ENCODE assay signal across 24 mouse cellular contexts in genomic region chr2:52358156-52358555, GRCm38 (mm10).
"Had no signal": no experiment of that assay in that cellular context is flagged by ENCODE, and none has a peak within 500 bp of the region (broad histone marks: within the 10 kb centered on the region; RNA-seq: fewer than 3 reads in every experiment).

No protein-coding gene starts in this region.

- H3K27ac ChIP-seq: kidney, embryonic 15.5 days; left cerebral cortex, adult 2 months; limb, embryonic 12.5 days; limb, embryonic 15.5 days; liver, embryonic 14.5 days; macrophage; midbrain, embryonic 12.5 days; midbrain, embryonic 15.5 days; neural tube, embryonic 12.5 days; neural tube, embryonic 15.5 days; stomach, embryonic 15.5 days had no signal

- DNase-seq: kidney, postnatal 10 days; kidney, postnatal 36 days; layer of hippocampus, postnatal 36 days; left cerebral cortex, postnatal 4 days; liver, postnatal 0 days; lung, embryonic 14.5 days; right cerebral cortex, adult 18-20 months; right cerebral cortex, postnatal 14 days; right cerebral cortex, postnatal 4 days; spleen, adult 18-20 months; thymus, postnatal 25 days had no signal

- H3K9me3 ChIP-seq: kidney, embryonic 15.5 days; limb, embryonic 12.5 days; limb, embryonic 15.5 days; midbrain, embryonic 12.5 days; midbrain, embryonic 15.5 days; neural tube, embryonic 12.5 days; neural tube, embryonic 15.5 days; stomach, embryonic 15.5 days had no signal

- H3K36me3 ChIP-seq: kidney, embryonic 15.5 days; limb, embryonic 12.5 days; limb, embryonic 15.5 days; midbrain, embryonic 12.5 days; midbrain, embryonic 15.5 days; neural tube, embryonic 12.5 days; neural tube, embryonic 15.5 days; stomach, embryonic 15.5 days had no signal

- H3K4me3 ChIP-seq: kidney, embryonic 15.5 days; left cerebral cortex, adult 2 months; limb, embryonic 12.5 days; limb, embryonic 15.5 days; midbrain, embryonic 12.5 days; midbrain, embryonic 15.5 days; neural tube, embryonic 12.5 days; neural tube, embryonic 15.5 days; stomach, embryonic 15.5 days had no signal

- H3K27me3 ChIP-seq: kidney, embryonic 15.5 days; limb, embryonic 12.5 days; limb, embryonic 15.5 days; midbrain, embryonic 12.5 days; midbrain, embryonic 15.5 days; neural tube, embryonic 12.5 days; neural tube, embryonic 15.5 days; stomach, embryonic 15.5 days had no signal

- H3K9ac ChIP-seq: kidney, embryonic 15.5 days; limb, embryonic 12.5 days; limb, embryonic 15.5 days; liver, embryonic 14.5 days; liver, postnatal 0 days; lung, embryonic 14.5 days; midbrain, embryonic 12.5 days; midbrain, embryonic 15.5 days; neural tube, embryonic 12.5 days; neural tube, embryonic 15.5 days; stomach, embryonic 15.5 days had no signal

- H3K4me1 ChIP-seq: kidney, embryonic 15.5 days; limb, embryonic 12.5 days; limb, embryonic 15.5 days; midbrain, embryonic 12.5 days; midbrain, embryonic 15.5 days; neural tube, embryonic 15.5 days; stomach, embryonic 15.5 days had no signal

- ATAC-seq: liver, postnatal 0 days; lung, postnatal 0 days; midbrain, embryonic 15.5 days had no signal

- H3K4me2 ChIP-seq: kidney, embryonic 15.5 days; limb, embryonic 12.5 days; limb, embryonic 15.5 days; liver, embryonic 11.5 days; lung, embryonic 14.5 days; midbrain, embryonic 12.5 days; midbrain, embryonic 15.5 days; neural tube, embryonic 12.5 days; neural tube, embryonic 15.5 days; stomach, embryonic 15.5 days had no signal
